Mouse (Mus musculus) G1E (cell line): ENCODE measurements around the gene Tppp2.

Experiments
- CTCF ChIP-seq: IDR thresholded peaks from 2 replicates; pipeline ENCODE4 v1.5.1; 2012; ENCODE audit warnings: low read depth, low read length, inconsistent platforms, mixed read lengths
- GATA1 ChIP-seq: IDR thresholded peaks from 2 replicates; pipeline ENCODE4 v1.6.1; 2012; ENCODE audit warnings: borderline replicate concordance, low read length, inconsistent platforms, mixed read lengths

DNA sequence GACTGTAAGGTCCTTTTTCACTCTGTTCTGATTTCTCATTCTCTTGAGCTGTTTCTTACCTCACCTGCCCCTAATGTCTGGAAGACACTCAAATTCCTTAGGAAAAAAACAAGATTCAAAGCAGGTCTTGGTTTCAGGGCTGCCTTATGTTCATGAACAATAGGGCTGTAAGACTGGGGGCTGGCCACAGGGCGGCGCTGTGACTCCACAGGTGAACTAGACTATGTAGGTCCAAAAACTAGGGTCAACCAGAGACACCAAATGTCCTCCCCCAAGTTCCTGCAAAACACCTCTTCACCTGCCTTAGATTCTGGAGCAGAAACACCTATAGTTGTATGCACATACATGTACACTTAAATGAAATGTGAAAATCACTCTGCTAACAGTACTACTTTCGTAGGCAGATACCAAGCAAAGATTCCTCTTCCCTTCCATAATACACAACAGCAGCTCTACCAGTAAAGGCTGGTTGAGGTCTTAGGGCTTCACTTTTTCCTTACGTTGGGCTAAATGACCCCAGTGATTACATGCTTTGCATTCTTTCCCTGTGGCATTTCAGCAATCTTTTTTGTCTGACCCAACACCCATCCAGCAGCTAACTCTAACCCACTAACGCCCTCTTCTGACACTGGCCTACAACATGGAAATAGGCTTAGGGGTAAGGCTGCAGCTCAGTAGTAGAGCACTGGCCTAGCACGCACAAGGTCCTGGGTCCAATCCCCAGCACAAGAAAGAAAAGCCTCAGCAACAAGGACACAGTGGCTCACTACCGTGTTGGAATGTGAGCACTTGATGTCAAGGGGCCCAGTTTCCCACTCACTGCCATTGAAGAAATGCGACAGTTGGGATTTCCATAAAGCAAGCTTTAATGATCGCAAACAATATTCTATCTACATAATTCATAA lies 15.2 kb upstream of the Tppp2 start:
- TF ChIP-seq CTCF, result peak; percentile 66
- TF ChIP-seq GATA1, result no peak
